Mouse (Mus musculus) heart, embryonic 16.5 days (tissue): ENCODE results near the gene Anxa1. TPM values are rescaled to one million over a fixed set of nuclear protein-coding genes. Genes with fewer than 3 reads are reported as not detected.

Experiments used
- ATAC-seq: fragments of 200-750 bp; cut with Nextera tagmentation; replicated peaks from 2 replicates; pipeline ENCODE4 v1.8.0; 2017; ENCODE audit warnings: moderate number of reproducible peaks; ENCODE audit not compliant: insufficient read depth, low FRiP score; ENCODE audit errors: extremely low read depth
- H3K27ac ChIP-seq: fragments of 300-500 bp; sonication (generic); 2 replicates; pipeline ENCODE4 v1.5.1; 2014; ENCODE audit warnings: mild to moderate bottlenecking, low read length, control low read depth, moderate library complexity
- H3K27me3 ChIP-seq: fragments of 300-500 bp; sonication (generic); 2 replicates; pipeline ENCODE4 v1.6.1; 2014; ENCODE audit warnings: low read length, mixed read lengths; ENCODE audit not compliant: control insufficient read depth, insufficient read depth
- H3K36me3 ChIP-seq: fragments of 300-500 bp; sonication (generic); 2 replicates; pipeline ENCODE4 v1.6.1; 2014; ENCODE audit not compliant: control insufficient read depth, insufficient read depth
- H3K4me1 ChIP-seq: fragments of 300-500 bp; sonication (generic); 2 replicates; pipeline ENCODE4 v1.6.1; 2014; ENCODE audit warnings: low read length, mixed read lengths; ENCODE audit not compliant: control insufficient read depth, insufficient read depth
- H3K4me2 ChIP-seq: fragments of 300-500 bp; sonication (generic); 2 replicates; pipeline ENCODE4 v1.6.1; 2014; ENCODE audit warnings: low read depth, mild to moderate bottlenecking, control low read depth, low read length
- H3K4me3 ChIP-seq: fragments of 300-500 bp; sonication (generic); 2 replicates; pipeline ENCODE4 v1.5.1; 2014; ENCODE audit warnings: mild to moderate bottlenecking, control low read depth, low read length
- H3K9ac ChIP-seq: fragments of 300-500 bp; sonication (generic); 2 replicates; pipeline ENCODE4 v1.6.1; 2014; ENCODE audit warnings: low read length, control low read depth
- H3K9me3 ChIP-seq: fragments of 300-500 bp; sonication (generic); replicated peaks from 2 replicates; pipeline ENCODE4 v1.6.1; 2016; ENCODE audit warnings: low read length; ENCODE audit not compliant: control insufficient read depth
- WGBS: fragments of 180-500 bp; shearing (Covaris S2); extraction: QIAGEN DNeasy Blood & Tissue Kit; methylation state at CpG from one replicate; pipeline ENCODE4 v1.1.7; 2014; 5-methylcytosine and 5-hydroxymethylcytosine counted together
- polyA plus RNA-seq: library from polyadenylated mRNA; unstranded; fragments of >200 nt; fragmentation: Nextera tagmentation; extraction: Ambion mirVana; gene quantifications from 2 replicates; pipeline ENCODE4 v1.2.1, GENCODE M21; 2015

The Anxa1 gene
- polyA plus RNA-seq, 1 experiment from 2014 or later, result 50.7 TPM

- H3K4me2 ChIP-seq, result no peak overlapping the region
- H3K9me3 ChIP-seq, result no peaks in the 10 kb centered on the region
- no peaks in the 10 kb centered on the region for H3K36me3 ChIP-seq
- no peak for ATAC-seq
- no peak overlapping the region for H3K4me3 ChIP-seq
- no peak overlapping the region for H3K27ac ChIP-seq
- no peak overlapping the region for H3K9ac ChIP-seq
- H3K27me3 ChIP-seq, result no peaks in the 10 kb centered on the region
- H3K4me1 ChIP-seq, result no peaks in the 10 kb centered on the region
- WGBS, result 75% methylated on average over 3 of the region's 3 CpGs
Observed at GRCm38 (mm10) chr19:20403740-20404139, 13.0 kb upstream of the Anxa1 start.

GRCm38 (mm10) chr19:20403219-20403618 is 12.5 kb upstream of the Anxa1 start:
- H3K27ac ChIP-seq, result no peak overlapping the region

DNA sequence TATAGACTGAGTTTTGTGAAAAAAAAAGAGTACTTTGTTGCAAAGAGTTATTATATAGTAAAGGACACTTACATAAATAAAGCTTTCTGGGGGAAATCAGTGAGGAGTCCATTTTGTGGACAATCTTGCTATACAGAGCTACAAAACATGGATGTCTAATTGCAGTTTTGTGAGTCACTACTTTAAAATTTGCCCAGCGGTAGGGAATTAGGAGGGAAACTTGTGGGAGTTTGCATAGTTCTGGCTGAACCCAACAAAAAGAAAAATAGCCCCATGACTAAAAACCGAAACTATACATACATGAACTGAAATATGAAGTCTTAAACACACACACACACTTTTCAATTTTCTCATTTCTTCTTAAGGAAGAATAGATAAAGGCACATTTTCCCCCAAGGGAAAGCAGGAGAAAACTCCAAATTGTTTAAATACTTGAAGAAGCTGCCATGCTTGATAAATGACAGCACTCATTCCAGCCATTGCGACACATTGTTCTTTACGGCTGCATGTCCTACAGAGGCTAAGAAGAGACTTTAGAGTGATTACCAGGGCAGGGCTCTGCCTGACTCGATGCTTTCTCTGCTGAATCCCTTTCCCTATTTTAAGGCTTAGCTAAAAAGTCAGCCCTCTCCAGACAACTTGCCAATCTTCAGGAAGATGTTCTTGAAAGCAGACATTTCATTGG is 11.9 kb upstream of the Anxa1 start:
- Histone ChIP-seq H3K4me1 (no peaks in the 10 kb centered on the region), H3K36me3 (no peaks in the 10 kb centered on the region), H3K27me3 (no peaks in the 10 kb centered on the region), H3K9me3 (no peaks in the 10 kb centered on the region), H3K27ac (no peak overlapping the region), H3K4me3 (no peak overlapping the region), H3K4me2 (no peak overlapping the region), H3K9ac (no peak overlapping the region)
- ATAC-seq, result no peak
- 54% methylated on average over 5 of the region's 5 CpGs for WGBS

More at GRCm38 (mm10) chr19:20403219-20403618, 12.5 kb upstream of the Anxa1 start:
- Histone ChIP-seq H3K36me3 (no peaks in the 10 kb centered on the region), H3K9me3 (no peaks in the 10 kb centered on the region), H3K9ac (no peak overlapping the region), H3K4me2 (no peak overlapping the region), H3K4me1 (no peaks in the 10 kb centered on the region), H3K27me3 (no peaks in the 10 kb centered on the region), H3K4me3 (no peak overlapping the region)
- no peak for ATAC-seq
- WGBS, result 95% methylated on average over 1 of the region's 1 CpGs

DNA sequence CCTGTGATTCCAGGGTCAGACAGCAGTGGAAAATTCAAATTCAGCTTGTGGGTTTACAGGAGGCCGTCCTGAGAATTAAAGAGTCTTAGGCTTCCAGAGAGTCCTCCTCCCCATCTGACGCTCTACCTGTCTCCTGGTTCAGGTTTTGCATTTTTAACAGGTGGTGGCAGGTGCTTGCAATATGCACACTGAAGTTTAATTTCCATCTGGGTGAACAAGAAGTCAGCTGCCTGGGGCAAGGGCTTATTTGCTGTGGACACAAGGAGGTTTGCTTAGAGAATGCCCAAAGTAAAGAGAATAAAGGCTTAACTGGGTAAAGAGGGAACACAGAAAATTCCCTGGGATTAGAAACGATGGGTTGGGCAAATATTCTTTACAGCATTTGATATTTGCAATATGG is 11.2 kb upstream of the Anxa1 start:
- Histone ChIP-seq H3K27ac (no peak overlapping the region), H3K36me3 (no peaks in the 10 kb centered on the region), H3K27me3 (no peaks in the 10 kb centered on the region), H3K9ac (no peak overlapping the region), H3K4me1 (no peaks in the 10 kb centered on the region), H3K9me3 (no peaks in the 10 kb centered on the region), H3K4me3 (no peak overlapping the region), H3K4me2 (no peak overlapping the region)
- 64% methylated on average over 3 of the region's 3 CpGs for WGBS
- no peak for ATAC-seq

- H3K4me2 ChIP-seq, result no peak overlapping the region
- WGBS, result 55% methylated on average over 4 of the region's 4 CpGs
- H3K27ac ChIP-seq, result no peak overlapping the region
- H3K9me3 ChIP-seq, result no peaks in the 10 kb centered on the region
- no peak for ATAC-seq
- H3K27me3 ChIP-seq, result no peaks in the 10 kb centered on the region
- H3K4me3 ChIP-seq, result no peak overlapping the region
- no peaks in the 10 kb centered on the region for H3K4me1 ChIP-seq
- no peaks in the 10 kb centered on the region for H3K36me3 ChIP-seq
- H3K9ac ChIP-seq, result no peak overlapping the region
Observed at GRCm38 (mm10) chr19:20399187-20399586, 8.4 kb upstream of the Anxa1 start.

GRCm38 (mm10) chr19:20397092-20397491 is 6.3 kb upstream of the Anxa1 start:
- H3K9ac ChIP-seq, result no peak overlapping the region
- peaks cover 3% of the 10 kb centered on the region; the same call in 1 of the 2 replicates for H3K4me1 ChIP-seq
- no peaks in the 10 kb centered on the region for H3K9me3 ChIP-seq
- ATAC-seq, result no peak
- H3K4me2 ChIP-seq, result no peak overlapping the region
- H3K4me3 ChIP-seq, result no peak overlapping the region
- no peaks in the 10 kb centered on the region for H3K27me3 ChIP-seq
- WGBS, result 92% methylated on average over 1 of the region's 1 CpGs
- no peak overlapping the region for H3K27ac ChIP-seq
- H3K36me3 ChIP-seq, result no peaks in the 10 kb centered on the region

GRCm38 (mm10) chr19:20393556-20394274 is 3.0 kb upstream of the Anxa1 start:
- ATAC-seq, result no peak

DNA sequence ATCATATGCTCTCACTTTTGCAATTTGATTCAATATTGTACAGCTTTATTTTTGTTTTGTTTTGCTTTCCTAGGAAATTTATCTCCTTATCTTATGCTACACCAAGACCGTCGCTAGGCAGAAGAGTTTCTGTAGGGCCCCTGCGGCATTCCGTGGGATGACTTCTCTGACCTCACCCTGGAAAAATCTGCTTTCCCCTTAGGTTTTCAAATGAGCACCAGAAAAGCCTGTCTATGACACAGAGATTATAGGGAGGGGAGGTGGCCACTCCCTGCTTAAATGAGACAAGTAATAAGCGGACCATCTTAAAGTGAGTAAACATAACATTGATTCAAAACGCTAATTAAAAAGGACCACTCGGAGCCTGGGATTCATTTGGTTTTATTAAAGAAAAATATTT is 1.0 kb downstream of the Anxa1 start:
- H3K4me3 ChIP-seq, result peak overlapping the region; percentile 41
- H3K36me3 ChIP-seq, result no peaks in the 10 kb centered on the region
- peak overlapping the region; percentile 48 for H3K4me2 ChIP-seq
- WGBS, result 49% methylated on average over 7 of the region's 7 CpGs
- no peaks in the 10 kb centered on the region for H3K9me3 ChIP-seq
- H3K9ac ChIP-seq, result no peak overlapping the region
- ATAC-seq, result no peak
- H3K4me1 ChIP-seq, result peaks cover 3% of the 10 kb centered on the region; the same call in 1 of the 2 replicates
- no peak overlapping the region for H3K27ac ChIP-seq
- no peaks in the 10 kb centered on the region for H3K27me3 ChIP-seq

More at GRCm38 (mm10) chr19:20393556-20394274, 3.0 kb upstream of the Anxa1 start:
- Histone ChIP-seq H3K4me3 (no peak overlapping the region), H3K4me1 (peaks cover 3% of the 10 kb centered on the region; the same call in 1 of the 2 replicates), H3K9me3 (no peaks in the 10 kb centered on the region), H3K27ac (peak overlapping the region; percentile 0; the same call in 1 of the 2 replicates), H3K4me2 (no peak overlapping the region), H3K27me3 (no peaks in the 10 kb centered on the region), H3K36me3 (no peaks in the 10 kb centered on the region), H3K9ac (no peak overlapping the region)
- WGBS, result 46% methylated on average over 6 of the region's 6 CpGs

DNA sequence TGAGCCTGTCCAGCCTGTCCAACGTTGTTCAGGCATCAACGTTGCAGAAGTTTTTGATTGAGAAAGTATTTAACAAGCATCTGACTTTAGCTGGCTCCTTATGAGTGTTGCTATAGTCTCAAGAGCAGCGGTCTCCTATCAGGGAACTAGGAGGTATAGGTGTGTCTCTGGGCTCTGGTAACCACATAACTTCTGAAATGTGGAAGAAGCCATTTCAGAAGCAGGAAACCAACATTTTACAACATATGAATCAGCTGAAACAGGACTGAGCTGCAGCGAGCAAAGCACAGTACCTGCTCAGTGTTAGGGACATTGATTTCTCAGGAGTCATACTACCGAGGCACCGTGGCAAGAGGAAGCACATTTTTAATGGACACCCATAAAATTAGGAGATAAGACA is 1.5 kb downstream of the Anxa1 start:
- H3K4me3 ChIP-seq, result peak overlapping the region; percentile 41; the same call in 1 of the 2 replicates
- no peaks in the 10 kb centered on the region for H3K9me3 ChIP-seq

More for the DNA sequence above, 1.5 kb downstream of the Anxa1 start:
- Histone ChIP-seq H3K27ac (no peak overlapping the region), H3K27me3 (no peaks in the 10 kb centered on the region), H3K4me1 (peaks cover 3% of the 10 kb centered on the region; the same call in 1 of the 2 replicates), H3K36me3 (no peaks in the 10 kb centered on the region), H3K4me2 (peak overlapping the region; percentile 48), H3K9ac (no peak overlapping the region)
- ATAC-seq, result no peak
- WGBS, result 64% methylated on average over 6 of the region's 6 CpGs
